Mouse (Mus musculus): Measurements from ENCODE around the gene Gm7735.
"Not testable (repeated sequence)": the region's sequence is repeated elsewhere in the genome, so short reads cannot be mapped to it uniquely, and the experiment has no call there.

Gene Gm7735

GRCm38 (mm10) chr16:89169190-89169589 is at the start of gene Gm7735:
Gene Gm7735, plus strand, starts transcription at chr16:89169490.
- not testable (repeated sequence) for DNase-seq (ENCODE audit: low spot score)

DNA sequence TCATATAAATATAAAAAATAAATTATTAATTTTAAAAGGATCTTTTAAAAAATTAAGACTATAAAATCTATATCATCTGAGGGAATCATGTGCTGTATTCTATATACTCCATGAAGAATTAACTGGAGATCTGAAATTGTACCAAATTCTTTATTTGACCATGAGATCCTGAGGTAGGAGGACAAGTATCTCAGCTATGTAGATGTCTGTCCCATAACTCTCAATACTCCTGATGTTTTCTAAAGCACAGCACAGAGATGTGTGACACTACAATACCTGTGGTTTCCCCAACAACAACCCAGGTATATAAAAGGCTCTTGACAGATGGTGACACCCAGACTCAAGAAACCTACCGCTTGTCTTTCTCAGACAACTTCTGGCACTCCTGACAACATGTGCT is 28.7 kb upstream of the Gm7735 start, which contains the start of gene Gm6358:
Gene Gm6358 (plus strand): TSS at position 301 of the 400 bp plus-strand sequence.
- no peak for DNase-seq (ENCODE audit: low spot score)

- no peak for DNase-seq (ENCODE audit: low spot score)
These were observed 18.5 kb upstream of the Gm7735 start, which contains the start of gene Gm10061 for GRCm38 (mm10) chr16:89150786-89151185. Gene Gm10061, plus strand, starts transcription at chr16:89151086.

GRCm38 (mm10) chr16:89157652-89158051 is 11.6 kb upstream of the Gm7735 start, which contains the start of gene Gm9789:
Gene Gm9789, plus strand, starts transcription at chr16:89157952.
- no peak for DNase-seq (ENCODE audit: low spot score)

- no peak for DNase-seq (ENCODE audit: low spot score)
These were observed 5.1 kb downstream of the Gm7735 start, which contains the start of gene 1110057P08Rik for GRCm38 (mm10) chr16:89174435-89174834. Gene 1110057P08Rik, plus strand, starts transcription at chr16:89174735.

DNA sequence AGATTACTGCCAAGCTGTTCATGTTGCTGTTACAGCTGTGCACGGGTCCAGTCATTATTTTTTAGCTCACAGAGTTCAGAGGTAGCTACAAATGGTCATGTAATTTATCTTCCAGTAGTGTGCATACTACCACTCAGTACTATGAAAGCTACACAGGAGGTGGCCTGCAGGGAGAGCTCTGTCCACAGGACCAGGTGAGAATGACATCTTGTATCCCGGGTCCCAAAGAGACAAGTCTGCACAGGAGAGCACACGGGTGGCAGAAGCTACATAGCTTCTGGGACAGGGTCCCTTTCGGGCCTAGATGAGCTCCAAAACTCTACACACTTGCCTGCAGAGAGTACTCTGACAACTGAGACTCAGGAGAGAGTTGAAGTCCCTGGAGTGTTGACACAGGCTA is 19.3 kb downstream of the Gm7735 start:
- no peak for DNase-seq (ENCODE audit: low spot score)

DNA sequence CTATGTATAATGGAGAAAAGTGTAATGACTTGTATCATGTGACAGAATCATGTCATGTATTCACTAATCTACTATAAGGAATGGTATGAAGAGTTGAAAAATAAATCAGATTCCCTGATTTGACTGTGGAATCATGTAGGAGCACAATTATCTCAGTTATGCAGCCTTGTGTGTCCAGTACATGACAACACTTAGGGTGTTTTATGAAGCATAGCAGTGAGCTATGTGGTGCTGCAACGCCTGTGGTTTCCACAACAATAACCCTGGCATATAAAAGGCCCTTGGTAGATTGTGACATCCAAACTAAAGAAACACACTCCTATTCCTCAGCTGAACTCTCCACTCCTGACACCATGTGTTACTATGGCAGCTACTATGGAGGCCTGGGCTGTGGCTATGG is 36.3 kb downstream of the Gm7735 start, which contains the start of gene Krtap20-2:
Gene Krtap20-2 (plus strand): TSS at position 301 of the 400 bp plus-strand sequence.
- no peak for DNase-seq (ENCODE audit: low spot score)
